8 mouse cellular contexts compared by ENCODE assay signal in the genomic region with DNA sequence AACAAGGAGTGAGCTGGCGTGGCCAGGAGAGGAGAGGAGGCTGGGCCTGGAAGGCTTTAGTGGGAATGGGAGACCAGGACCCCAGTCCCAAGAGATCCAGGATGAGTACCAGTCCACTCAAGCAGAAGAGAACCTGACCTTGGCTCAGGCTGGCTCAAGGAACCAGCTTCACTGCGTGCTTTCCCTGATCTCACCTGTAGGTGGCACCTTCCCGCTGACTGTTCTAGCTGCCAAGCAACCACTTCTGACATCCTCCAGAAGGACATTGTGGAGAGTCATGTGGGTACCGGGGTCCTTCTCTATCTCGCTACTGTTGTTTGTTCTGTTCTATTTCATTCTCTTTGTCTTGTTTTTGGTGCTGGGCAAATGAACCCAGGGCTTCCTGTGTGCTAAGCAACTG.
DNase-seq lines count a peak whose midpoint lies in the region; ATAC-seq and TF ChIP-seq lines count a peak whose summit lies in the region.

No protein-coding gene starts in this region.

- dilution Hi-C loops in CH12.LX (cut with MboI; ENCODE audit: extremely low pct_ligation_motif_present, extremely low pct_unique_long_range_greater_than_20kb, low sequenced_read_pairs) = no loop called here

- peak; percentile 62 for DNase-seq in hindbrain, embryonic 11.5 days (ENCODE audit: low spot score)
- peak; percentile 55 for DNase-seq in CH12.LX (ENCODE audit: extremely low read depth)
- DNase-seq in brain, adult 2 months (ENCODE audit: low read depth, low spot score) = peak; percentile 70
- peak; percentile 34 to 75 for DNase-seq in kidney, postnatal 36 days
- DNase-seq in lung, postnatal 4 days = peak; percentile 37 to 50
- peak; percentile 73 for DNase-seq in testis, postnatal 10 days (ENCODE audit: low spot score)

- 27% methylated on average over 5 of the region's 5 CpGs for WGBS in hindbrain, embryonic 11.5 days
- WGBS in hindbrain, embryonic 16.5 days = 28% methylated on average over 5 of the region's 5 CpGs
- 32% methylated on average over 5 of the region's 5 CpGs for whole genome bisulfite sequencing in forebrain, embryonic 16.5 days

- H3K79me2 ChIP-seq in CH12.LX (replicated peaks; ENCODE audit: control insufficient read depth, extremely low read depth, insufficient read depth, poor library complexity, severe bottlenecking) = no peaks in the 10 kb centered on the region

- no peak for TF ChIP-seq EP300 in CH12.LX (IDR thresholded peaks at IDR 0.05; ENCODE audit: low read length)

- peak; percentile 55 to 76 for TF ChIP-seq CTCF in CH12.LX (conservative IDR thresholded peaks at IDR 0.05 in 1 of 2, IDR thresholded peaks at IDR 0.05 in 1 of 2; ENCODE audit: low read depth in 2 of 2, low read length in 2 of 2)

- H3K9ac ChIP-seq in hindbrain, embryonic 11.5 days (ENCODE audit: low read depth, low read length) = no peak overlapping the region
- no peak overlapping the region for H3K9ac ChIP-seq in hindbrain, embryonic 16.5 days (ENCODE audit: low read depth, low read length)
- no peak overlapping the region for H3K9ac ChIP-seq in CH12.LX (ENCODE audit: insufficient read depth, low read depth)
- no peak overlapping the region for H3K9ac ChIP-seq in forebrain, embryonic 16.5 days (replicated peaks; ENCODE audit: low read depth, low read length)

- H3K4me1 ChIP-seq in hindbrain, embryonic 11.5 days (replicated peaks; ENCODE audit: control insufficient read depth, insufficient read depth, low read length) = no peaks in the 10 kb centered on the region
- no peaks in the 10 kb centered on the region for H3K4me1 ChIP-seq in hindbrain, embryonic 16.5 days (ENCODE audit: control insufficient read depth, insufficient read depth, low read depth, low read length)
- H3K4me1 ChIP-seq in CH12.LX (ENCODE audit: control insufficient read depth in 1 of 2, insufficient read depth in 2 of 2) = peaks cover 0 to 13% of the 10 kb centered on the region in 2 experiments; a peak in 2 of 4 replicates
- peaks cover 10% of the 10 kb centered on the region; the same call in 1 of the 2 replicates for H3K4me1 ChIP-seq in forebrain, embryonic 16.5 days (replicated peaks; ENCODE audit: control insufficient read depth, insufficient read depth, low read length)

- no peak overlapping the region for H3K4me2 ChIP-seq in hindbrain, embryonic 11.5 days (replicated peaks; ENCODE audit: low read depth, low read length)
- H3K4me2 ChIP-seq in hindbrain, embryonic 16.5 days (ENCODE audit: low read length) = no peak overlapping the region
- no peak overlapping the region for H3K4me2 ChIP-seq in CH12.LX (ENCODE audit: insufficient read depth, low read depth, poor library complexity, severe bottlenecking)
- H3K4me2 ChIP-seq in forebrain, embryonic 16.5 days (ENCODE audit: low read length) = no peak overlapping the region

- H3K27ac ChIP-seq in hindbrain, embryonic 11.5 days (ENCODE audit: low read depth, low read length) = no peak overlapping the region
- H3K27ac ChIP-seq in hindbrain, embryonic 16.5 days (ENCODE audit: low read depth, low read length) = no peak overlapping the region
- H3K27ac ChIP-seq in CH12.LX (ENCODE audit: insufficient read depth, low read depth) = no peak overlapping the region
- H3K27ac ChIP-seq in forebrain, embryonic 16.5 days (ENCODE audit: low read length) = no peak overlapping the region

- H3K27me3 ChIP-seq in hindbrain, embryonic 11.5 days (ENCODE audit: control insufficient read depth, insufficient read depth, low read length) = no peaks in the 10 kb centered on the region
- H3K27me3 ChIP-seq in hindbrain, embryonic 16.5 days (replicated peaks; ENCODE audit: control insufficient read depth, insufficient read depth, low read length) = no peaks in the 10 kb centered on the region
- no peaks in the 10 kb centered on the region for H3K27me3 ChIP-seq in CH12.LX (replicated peaks)
- H3K27me3 ChIP-seq in forebrain, embryonic 16.5 days (replicated peaks; ENCODE audit: control insufficient read depth, insufficient read depth, low read length) = no peaks in the 10 kb centered on the region

- H3K9me3 ChIP-seq in hindbrain, embryonic 11.5 days (ENCODE audit: control insufficient read depth, low read length) = no peaks in the 10 kb centered on the region
- H3K9me3 ChIP-seq in hindbrain, embryonic 16.5 days (ENCODE audit: control insufficient read depth, low read length) = no peaks in the 10 kb centered on the region
- H3K9me3 ChIP-seq in CH12.LX (replicated peaks; ENCODE audit: low read length) = no peaks in the 10 kb centered on the region
- no peaks in the 10 kb centered on the region for H3K9me3 ChIP-seq in forebrain, embryonic 16.5 days (ENCODE audit: control insufficient read depth, low read length)

- peak; percentile 72 for TF ChIP-seq RAD21 in CH12.LX (IDR thresholded peaks at IDR 0.05; ENCODE audit: low read depth, low read length)

- TF ChIP-seq POLR2A in CH12.LX (IDR thresholded peaks at IDR 0.05; ENCODE audit: low read depth, low read length) = no peak

- H3K4me3 ChIP-seq in hindbrain, embryonic 11.5 days (ENCODE audit: low read depth, low read length) = no peak overlapping the region
- H3K4me3 ChIP-seq in hindbrain, embryonic 16.5 days (ENCODE audit: low read length) = no peak overlapping the region
- no peak overlapping the region for H3K4me3 ChIP-seq in CH12.LX (replicated peaks in 1 of 3; ENCODE audit: low read depth in 2 of 3, low read length in 2 of 3, poor library complexity in 1 of 3)
- no peak overlapping the region for H3K4me3 ChIP-seq in forebrain, embryonic 16.5 days (replicated peaks; ENCODE audit: low read length)

- in situ Hi-C loops in CH12.LX (cut with MboI; ENCODE audit: low pct_ligation_motif_present, low pct_unique_long_range_greater_than_20kb, low sequenced_read_pairs) = no loop called here

- H3K36me3 ChIP-seq in hindbrain, embryonic 11.5 days (ENCODE audit: control insufficient read depth, insufficient read depth, low read length) = no peaks in the 10 kb centered on the region
- no peaks in the 10 kb centered on the region for H3K36me3 ChIP-seq in hindbrain, embryonic 16.5 days (ENCODE audit: control insufficient read depth, insufficient read depth, low read length)
- H3K36me3 ChIP-seq in CH12.LX (replicated peaks in 1 of 2; ENCODE audit: control insufficient read depth in 1 of 2, insufficient read depth in 1 of 2, low read length in 1 of 2) = no peaks in the 10 kb centered on the region
- H3K36me3 ChIP-seq in forebrain, embryonic 16.5 days (ENCODE audit: control insufficient read depth, insufficient read depth) = no peaks in the 10 kb centered on the region

- peak; percentile 53; the same call in 1 of the 2 replicates for ATAC-seq in hindbrain, embryonic 11.5 days (ENCODE audit: low FRiP score)
- no peak for ATAC-seq in hindbrain, embryonic 16.5 days
- ATAC-seq in forebrain, embryonic 16.5 days = peak; percentile 54; the same call in 1 of the 2 replicates

TF ChIP-seq in CH12.LX, 34 proteins besides CTCF, POLR2A, EP300 and RAD21:
- TF ChIP-seq KAT2A (IDR thresholded peaks at IDR 0.05; ENCODE audit: insufficient replicate concordance, low read length) (no peak), USF2 (conservative IDR thresholded peaks at IDR 0.05; ENCODE audit: low read depth, low read length) (no peak), CHD1 (IDR thresholded peaks at IDR 0.05; ENCODE audit: low read depth, low read length) (no peak), SMC3 (IDR thresholded peaks at IDR 0.05; ENCODE audit: low read depth, low read length) (peak; percentile 67), GABPA (IDR thresholded peaks at IDR 0.05; ENCODE audit: insufficient replicate concordance, low read depth, low read length) (no peak), CHD2 (IDR thresholded peaks at IDR 0.05; ENCODE audit: low read length) (no peak), TCF12 (IDR thresholded peaks at IDR 0.05; ENCODE audit: low read depth, low read length) (no peak), POLR2AphosphoS2 (IDR thresholded peaks at IDR 0.05; ENCODE audit: low read depth, low read length) (no peak)
